Mouse (Mus musculus): Measurements from ENCODE around the gene Wrap73.

DNA sequence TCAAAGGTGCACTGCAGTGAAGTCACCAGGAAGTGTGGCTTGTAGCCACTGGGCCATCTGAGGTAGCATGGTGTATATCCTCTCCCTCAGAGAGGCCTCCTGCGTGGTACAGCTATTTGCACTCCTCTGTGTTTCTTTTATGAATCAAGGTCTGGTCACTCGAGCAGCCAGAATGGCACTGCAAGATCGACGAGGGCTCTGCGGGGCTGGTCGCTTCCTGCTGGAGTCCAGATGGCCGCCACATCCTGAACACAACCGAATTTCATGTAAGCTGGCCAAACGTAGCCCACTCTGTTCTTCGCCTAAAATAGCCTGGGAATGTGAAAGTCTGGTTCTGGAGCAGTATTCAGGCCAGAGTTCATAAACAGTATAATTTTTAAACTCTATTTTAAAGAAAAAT lies 4.2 kb downstream of the Wrap73 start:
- TF ChIP-seq CTCF (conservative IDR thresholded peaks at IDR 0.05; ENCODE audit: low read length), result no peak
- TF ChIP-seq POU5F1 (IDR thresholded peaks at IDR 0.05; ENCODE audit: borderline replicate concordance, low read length), result no peak
- no peak for TF ChIP-seq NANOG (IDR thresholded peaks at IDR 0.05; ENCODE audit: borderline replicate concordance, low read length)
